ENCODE assay signal across 19 mouse cellular contexts in the genomic region with DNA sequence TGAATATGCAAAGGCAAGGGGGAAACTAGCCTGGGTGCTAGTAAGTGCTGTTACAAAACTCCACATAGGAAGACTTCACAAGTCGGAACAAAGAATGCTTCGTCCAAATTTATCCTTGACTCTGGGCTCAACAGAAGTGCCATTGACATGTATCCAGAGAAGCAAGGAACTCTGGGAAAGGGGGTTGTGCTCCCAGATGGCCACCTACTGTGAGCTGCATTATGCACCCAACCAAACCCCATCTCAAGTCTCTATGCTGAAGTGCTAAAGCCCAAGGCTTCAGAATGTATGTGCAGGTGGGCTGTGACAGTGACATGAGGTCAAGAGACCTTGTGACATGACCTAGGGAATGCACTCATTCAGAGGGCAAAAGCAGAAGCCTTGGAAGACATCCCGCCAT.
DNase-seq lines count a peak whose midpoint lies in the region; ATAC-seq and TF ChIP-seq lines count a peak whose summit lies in the region.
"Had no signal": no experiment of that assay in that cellular context is flagged by ENCODE, and none has a peak within 500 bp of the region (broad histone marks: within the 10 kb centered on the region; RNA-seq: fewer than 3 reads in every experiment).

No protein-coding gene starts in this region.

- DNase-seq in heart, adult 11 months: peak; percentile 78
- no peak for DNase-seq in heart, postnatal 4 days
- peak; percentile 59 for DNase-seq in ES-CJ7 (ENCODE audit: low read depth, low spot score)
- DNase-seq in ES-E14 (ENCODE audit: low read depth, low spot score): peak; percentile 24
- peak; percentile 89 for DNase-seq in ZHBTc4 (ENCODE audit: low read depth, low spot score)
- no peak for DNase-seq in embryo, embryonic 10.5 days (ENCODE audit: low spot score)
- no peak for DNase-seq in hindbrain, embryonic 14.5 days (ENCODE audit: low spot score)
- DNase-seq: adrenal gland, adult 2 months; adrenal gland, postnatal 10 days; adrenal gland, postnatal 25 days; cerebellum, adult 11 months; cerebellum, adult 18-20 months; cerebellum, adult 8-10 months; cerebellum, adult 9-11 months; cerebellum, postnatal 14 days; cerebellum, postnatal 36 days; forebrain, postnatal 0 days had no signal

- H3K4me3 ChIP-seq in ES-E14 (ENCODE audit: insufficient read depth in 1 of 2, low read depth in 1 of 2, low read length in 2 of 2, poor library complexity in 1 of 2, severe bottlenecking in 1 of 2): no peak overlapping the region
- H3K4me3 ChIP-seq in hindbrain, embryonic 14.5 days (replicated peaks; ENCODE audit: low read length): no peak overlapping the region
- H3K4me3 ChIP-seq: forebrain, embryonic 13.5 days; forebrain, embryonic 15.5 days had no signal

- no peak overlapping the region for H3K4me2 ChIP-seq in hindbrain, embryonic 14.5 days (replicated peaks)
- H3K4me2 ChIP-seq: forebrain, embryonic 13.5 days; forebrain, embryonic 15.5 days had no signal

- peaks cover 9 to 10% of the 10 kb centered on the region in 2 experiments; a peak in 3 of 4 replicates for H3K4me1 ChIP-seq in ES-E14 (ENCODE audit: control insufficient read depth in 2 of 2, insufficient read depth in 2 of 2, low read length in 2 of 2, poor library complexity in 1 of 2)
- no peaks in the 10 kb centered on the region for H3K4me1 ChIP-seq in hindbrain, embryonic 14.5 days (replicated peaks; ENCODE audit: control insufficient read depth, insufficient read depth, low read length)
- H3K4me1 ChIP-seq: forebrain, embryonic 13.5 days; forebrain, embryonic 15.5 days had no signal

- no peaks in the 10 kb centered on the region for H3K27me3 ChIP-seq in hindbrain, embryonic 14.5 days (ENCODE audit: control insufficient read depth, insufficient read depth, low read length)
- H3K27me3 ChIP-seq: forebrain, embryonic 13.5 days; forebrain, embryonic 15.5 days had no signal

- no peaks in the 10 kb centered on the region for H3K36me3 ChIP-seq in ES-E14 (ENCODE audit: control insufficient read depth, insufficient read depth, low read length, poor library complexity, severe bottlenecking)
- H3K36me3 ChIP-seq in hindbrain, embryonic 14.5 days (replicated peaks; ENCODE audit: control insufficient read depth, insufficient read depth): no peaks in the 10 kb centered on the region
- H3K36me3 ChIP-seq: forebrain, embryonic 15.5 days had no signal

- 88% methylated on average over 3 of the region's 3 CpGs for WGBS in hindbrain, embryonic 14.5 days

- no peak for ATAC-seq in hindbrain, embryonic 14.5 days (ENCODE audit: low FRiP score)
- ATAC-seq: forebrain, embryonic 13.5 days; forebrain, embryonic 15.5 days; forebrain, postnatal 0 days had no signal

- no peaks in the 10 kb centered on the region for H3K9me3 ChIP-seq in ES-E14 (ENCODE audit: control insufficient read depth, insufficient read depth, low read depth, low read length)
- no peaks in the 10 kb centered on the region for H3K9me3 ChIP-seq in hindbrain, embryonic 14.5 days (ENCODE audit: control insufficient read depth, low read length)
- H3K9me3 ChIP-seq: forebrain, embryonic 13.5 days; forebrain, embryonic 15.5 days had no signal

- in situ Hi-C loops in ES-E14 (cut with MboI; ENCODE audit: low sequenced_read_pairs in 2 of 2, unreplicated experiment in 2 of 2): no loop called here

- H3K27ac ChIP-seq in ES-E14 (ENCODE audit: insufficient read depth, low read depth, low read length, poor library complexity, severe bottlenecking): no peak overlapping the region
- H3K27ac ChIP-seq in hindbrain, embryonic 14.5 days: no peak overlapping the region
- H3K27ac ChIP-seq: forebrain, embryonic 13.5 days; forebrain, embryonic 15.5 days had no signal

- H3K9ac ChIP-seq in ES-E14 (ENCODE audit: insufficient read depth, low read depth, low read length, poor library complexity, severe bottlenecking): no peak overlapping the region
- H3K9ac ChIP-seq in hindbrain, embryonic 14.5 days: no peak overlapping the region
- H3K9ac ChIP-seq: forebrain, embryonic 13.5 days; forebrain, embryonic 15.5 days; forebrain, postnatal 0 days had no signal

TF ChIP-seq in ES-E14, 5 proteins besides CTCF, POLR2A, EP300 and RAD21:
- TF ChIP-seq CHD2 (IDR thresholded peaks at IDR 0.05; ENCODE audit: low read depth, low read length): no peak
- TF ChIP-seq ZNF384 (IDR thresholded peaks at IDR 0.05; ENCODE audit: low read depth, low read length): no peak
- no peak for TF ChIP-seq MAFK (IDR thresholded peaks at IDR 0.05; ENCODE audit: insufficient read depth, low read depth, low read length)
- no peak for TF ChIP-seq ZC3H11A (IDR thresholded peaks at IDR 0.05; ENCODE audit: borderline replicate concordance, low read depth, low read length)
- TF ChIP-seq HCFC1 (IDR thresholded peaks at IDR 0.05; ENCODE audit: borderline replicate concordance, insufficient read depth, low read length): no peak

Comparison
In these comparisons a context has a peak if more than half of its experiments do, and no peak if none do; other contexts are left out.
1. DNase-seq: peak in heart, adult 11 months (single experiment), ES-CJ7 (single experiment), ES-E14 (single experiment) and ZHBTc4 (single experiment); none in heart, postnatal 4 days (single experiment), embryo, embryonic 10.5 days (single experiment) and hindbrain, embryonic 14.5 days (single experiment).